Mouse (Mus musculus): ENCODE results near the gene Gm3591.
"Not testable (repeated sequence)": the region's sequence is repeated elsewhere in the genome, so short reads cannot be mapped to it uniquely, and the experiment has no call there.

Gm3591 gene

DNA sequence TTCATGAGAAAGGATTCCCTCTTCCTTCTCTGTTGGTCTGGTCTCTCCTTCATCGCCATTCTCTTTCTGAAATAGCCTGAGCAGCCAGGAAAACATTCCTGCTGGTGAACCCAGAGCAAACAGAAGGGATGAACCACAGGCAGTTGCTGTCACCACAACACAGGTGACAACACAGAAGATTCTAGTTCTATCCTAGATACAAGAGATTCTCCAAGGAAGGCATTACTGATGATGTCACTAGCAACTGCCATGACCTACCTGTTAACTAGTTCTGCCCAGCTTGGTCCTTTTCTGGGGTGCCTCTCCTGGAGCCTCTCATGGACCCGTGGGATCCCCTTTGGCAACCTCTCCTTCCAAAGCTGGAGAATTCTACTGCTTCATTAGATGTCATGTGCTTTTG lies at the start of gene Gm3591:
Gene Gm3591 (minus strand): TSS at position 101 of the 400 bp plus-strand sequence.
- not testable (repeated sequence) for DNase-seq (ENCODE audit: extremely low spot score, low spot score)

DNA sequence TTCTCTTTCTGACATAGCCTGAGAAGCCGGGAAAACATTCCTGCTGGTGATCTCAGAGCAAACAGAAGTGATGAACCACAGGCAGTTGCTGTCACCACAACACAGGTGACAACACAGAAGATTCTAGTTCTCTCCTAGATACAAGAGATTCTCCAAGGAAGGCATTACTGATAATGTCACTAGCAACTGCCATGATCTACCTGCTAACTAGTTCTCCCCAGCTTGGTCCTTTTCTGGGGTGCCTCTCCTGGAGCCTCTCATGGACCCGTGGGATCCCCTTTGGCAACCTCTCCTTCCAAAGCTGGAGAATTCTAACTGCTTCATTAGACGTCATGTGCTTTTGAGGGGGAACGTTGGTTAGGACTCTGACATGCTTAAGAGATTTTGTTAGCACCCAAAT lies 32.2 kb upstream of the Gm3591 start, which contains the start of gene Gm3594:
Gene Gm3594 (minus strand): TSS at position 101 of the 400 bp plus-strand sequence.
- not testable (repeated sequence) for DNase-seq (ENCODE audit: extremely low spot score, low spot score)

DNA sequence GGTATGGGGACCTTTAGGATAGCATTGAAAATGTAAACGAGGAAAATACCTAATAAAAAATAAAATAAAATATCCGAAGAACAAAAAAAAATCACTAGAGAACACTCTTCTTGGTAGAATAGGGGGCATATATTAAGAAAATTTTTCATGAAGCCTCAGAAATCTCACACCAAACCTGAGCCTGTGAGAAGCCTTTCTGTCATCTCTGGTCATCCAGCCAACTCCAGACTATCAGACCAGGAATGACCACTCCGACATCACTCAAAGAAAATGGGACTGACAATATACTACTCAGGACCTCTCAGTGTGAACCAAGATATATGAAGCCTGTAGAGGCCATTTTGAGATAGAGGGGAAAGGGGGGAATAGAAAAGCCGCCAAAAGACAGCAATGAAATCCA lies 28.5 kb upstream of the Gm3591 start:
- not testable (repeated sequence) for DNase-seq (ENCODE audit: extremely low spot score, low spot score)

DNA sequence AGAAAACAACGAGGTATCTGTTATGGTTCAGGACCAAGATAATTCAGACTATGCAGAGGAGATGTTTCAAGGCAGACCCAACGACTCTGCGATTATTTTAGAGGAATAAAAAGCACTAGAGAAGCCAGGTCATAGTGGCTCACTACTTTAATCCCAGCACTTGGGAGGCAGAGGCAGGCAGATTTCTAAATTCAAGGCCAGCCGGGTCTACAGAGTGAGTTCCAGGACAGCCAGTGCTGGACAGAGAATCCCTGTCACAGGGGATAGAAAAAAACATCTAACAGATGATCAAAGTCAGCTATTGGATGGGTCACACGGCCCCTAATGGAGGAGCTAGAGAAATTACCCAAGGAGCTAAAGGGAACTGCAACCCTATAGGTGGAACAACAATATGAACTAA lies 27.9 kb upstream of the Gm3591 start:
- not testable (repeated sequence) for DNase-seq (ENCODE audit: extremely low spot score, low spot score)

DNA sequence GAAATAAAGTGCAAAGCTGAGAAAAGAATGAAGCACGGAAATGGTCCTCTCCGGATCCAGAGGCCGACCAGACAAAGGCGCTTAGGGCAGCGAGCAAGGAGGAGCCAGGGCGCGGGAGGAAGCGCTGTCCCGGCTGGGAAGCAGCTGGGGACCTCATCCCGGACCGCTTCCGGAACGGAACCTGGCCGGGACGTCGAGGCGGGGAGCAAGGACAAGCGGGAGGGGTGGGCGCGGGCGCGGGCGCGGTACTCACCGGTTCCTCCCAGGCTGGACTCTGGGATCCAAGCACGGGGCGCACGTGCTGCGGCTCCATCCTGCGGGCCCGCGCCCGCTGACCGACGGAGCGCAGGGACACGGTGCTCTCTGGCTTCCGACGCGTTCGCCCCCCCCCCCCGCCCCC lies 14.5 kb upstream of the Gm3591 start:
- not testable (repeated sequence) for DNase-seq (ENCODE audit: extremely low spot score, low spot score)

DNA sequence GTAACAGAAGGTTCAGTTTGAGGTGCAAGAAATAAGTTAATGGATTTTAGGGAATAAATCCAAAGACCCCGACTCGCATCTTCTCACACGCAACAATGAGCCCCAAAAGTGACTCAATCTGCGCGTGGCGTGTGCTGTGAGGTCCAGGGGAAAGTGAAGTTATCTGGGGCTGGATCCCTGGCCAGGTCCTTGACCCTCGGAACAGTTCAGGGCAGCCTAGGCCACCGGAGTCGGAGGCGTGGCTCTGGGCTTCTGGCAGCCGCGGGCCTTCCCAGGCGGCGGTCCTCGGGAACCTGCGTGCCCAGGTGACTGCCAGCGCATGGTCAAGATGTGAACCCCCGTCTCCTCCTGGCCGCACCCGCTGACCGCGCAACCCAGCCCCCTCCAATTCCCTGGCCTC lies 14.1 kb upstream of the Gm3591 start:
- DNase-seq (ENCODE audit: extremely low spot score, low spot score) = peak; percentile 6

DNA sequence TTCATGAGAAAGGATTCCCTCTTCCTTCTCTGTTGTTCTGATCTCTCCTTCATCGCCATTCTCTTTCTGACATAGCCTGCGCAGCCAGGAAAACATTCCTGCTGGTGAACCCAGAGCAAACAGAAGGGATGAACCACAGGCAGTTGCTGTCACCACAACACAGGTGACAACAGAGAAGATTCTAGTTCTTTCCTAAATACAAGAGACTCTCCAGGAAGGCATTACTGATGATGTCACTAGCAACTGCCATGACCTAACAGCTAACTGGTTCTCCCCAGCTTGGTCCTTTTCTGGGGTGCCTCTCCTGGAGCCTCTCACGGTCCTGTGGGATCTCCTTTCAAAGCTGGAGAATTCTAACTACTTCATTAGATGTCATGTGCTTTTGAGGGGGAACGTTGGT lies 22.1 kb downstream of the Gm3591 start, which contains the start of gene Gm16440:
Gene Gm16440 (minus strand): TSS at position 101 of the 400 bp plus-strand sequence.
- DNase-seq (ENCODE audit: extremely low spot score, low spot score) = not testable (repeated sequence)

Data from neural tube, embryonic 10.5 days (tissue).